Mouse (Mus musculus) testis, postnatal 14 days (tissue): ENCODE measurements around the gene Sis.

Experiments used
- DNase-seq: peaks from one replicate; pipeline ENCODE4 v3.0.0; 2021; ENCODE audit warnings: low spot score

The Sis gene

GRCm38 (mm10) chr3:72967675-72968074 lies at the start of gene Sis:
Gene Sis, minus strand, starts transcription at chr3:72967863.
- no peak for DNase-seq

DNA sequence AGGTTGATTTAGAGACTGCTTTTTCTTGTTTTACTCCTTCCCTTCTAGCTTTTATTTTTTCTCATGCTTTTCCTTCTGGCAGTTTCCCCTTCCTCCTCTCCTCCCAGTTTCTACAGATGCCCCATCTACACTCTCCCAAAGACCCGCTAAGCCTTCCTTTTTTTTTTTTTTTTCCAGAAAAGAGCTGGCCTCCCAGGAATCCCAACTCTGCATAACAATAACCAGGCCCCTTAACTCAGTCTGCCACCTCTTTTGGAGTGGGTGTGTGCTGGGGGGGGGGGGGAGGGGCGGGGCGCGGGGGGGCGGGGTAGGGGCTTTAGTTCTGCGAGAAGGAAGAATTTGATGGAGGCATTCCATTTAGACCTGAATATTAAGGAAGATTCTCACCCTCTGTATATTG lies 38.4 kb upstream of the Sis start:
- no peak for DNase-seq

DNA sequence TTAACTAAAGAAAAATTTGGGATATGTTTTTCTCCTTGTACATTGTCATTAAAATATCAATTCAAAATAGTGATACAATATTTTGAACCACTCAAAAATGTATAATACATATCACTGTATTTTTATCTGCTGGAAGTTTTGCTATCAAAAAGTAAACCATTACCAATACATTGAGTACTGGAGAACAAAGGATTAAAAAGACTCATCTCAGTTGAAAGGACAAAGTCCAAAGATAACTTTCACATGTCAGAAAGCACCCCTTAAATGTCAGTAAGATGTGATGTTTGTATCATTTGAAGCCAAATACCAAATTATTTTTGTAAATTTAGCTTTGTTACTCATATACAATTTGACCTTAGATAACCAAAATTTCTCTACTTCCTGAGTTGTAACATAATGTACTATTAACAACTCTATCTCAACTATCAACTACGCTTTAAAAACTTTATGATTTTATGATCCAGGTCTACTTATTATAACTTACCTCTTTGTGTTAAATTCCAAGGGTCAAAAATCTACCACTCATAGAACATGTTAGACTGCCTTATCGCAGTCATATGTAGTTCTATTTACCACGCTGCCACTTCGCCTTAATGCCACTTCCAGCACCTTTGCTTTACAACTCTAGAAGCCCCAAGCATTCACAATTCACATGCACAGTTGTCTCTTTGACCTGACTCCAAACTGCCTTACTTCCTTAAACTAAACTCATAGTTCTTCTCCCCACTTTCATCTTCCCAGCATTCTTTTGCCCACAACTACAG lies 35.5 kb upstream of the Sis start:
- DNase-seq, result no peak

- no peak for DNase-seq
Measured at GRCm38 (mm10) chr3:72997517-72997916, 29.9 kb upstream of the Sis start.

DNA sequence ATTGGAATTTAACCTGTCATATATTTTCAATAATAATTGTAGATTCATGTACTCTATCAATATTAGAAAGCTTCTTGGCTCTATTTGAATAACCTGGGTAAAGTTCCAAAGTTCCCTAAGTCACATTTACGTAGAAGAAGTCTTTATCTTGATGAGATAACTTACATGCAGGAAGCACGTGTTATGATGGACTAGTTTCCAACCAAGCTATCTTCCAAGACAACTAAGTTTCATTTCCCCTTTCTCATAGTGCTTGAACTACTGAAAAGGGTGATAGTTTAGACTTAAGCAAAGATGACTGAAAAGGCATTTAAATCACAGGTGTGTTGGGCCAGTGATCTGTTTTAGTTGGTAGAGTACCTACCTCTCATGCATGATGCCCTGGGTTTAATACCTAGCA lies 23.3 kb upstream of the Sis start:
- no peak for DNase-seq

- DNase-seq, result no peak
Measured at GRCm38 (mm10) chr3:72976602-72977001, 8.9 kb upstream of the Sis start.

DNA sequence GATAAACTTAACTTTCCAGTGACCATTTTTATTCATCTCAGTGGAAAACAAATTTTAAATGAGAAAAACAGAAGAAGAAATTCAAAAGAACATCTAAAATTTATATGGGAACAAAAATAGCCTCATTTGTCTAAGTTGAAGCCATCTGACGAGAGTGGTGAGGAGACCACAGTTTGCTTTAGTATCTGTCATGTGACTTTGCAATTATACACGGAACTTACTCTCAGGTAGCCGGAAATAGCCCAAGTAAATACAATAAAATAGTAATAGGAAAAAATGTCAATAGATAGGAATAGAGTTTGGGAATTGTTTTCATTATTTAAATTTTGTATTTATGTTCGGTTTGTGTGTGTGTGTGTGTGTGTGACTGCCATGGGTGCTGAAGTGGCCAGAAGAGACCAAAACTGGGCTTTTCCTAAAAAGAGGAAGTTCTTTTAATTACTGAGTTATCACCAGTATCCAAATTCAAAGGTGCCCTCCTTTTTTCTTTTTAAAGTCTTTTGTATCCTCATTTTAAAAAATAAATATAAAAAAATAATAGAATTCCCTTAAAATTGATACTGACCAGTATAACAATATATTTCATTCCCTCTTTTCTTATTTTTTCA lies 48.6 kb downstream of the Sis start:
- no peak for DNase-seq

- no peak for DNase-seq
Measured at GRCm38 (mm10) chr3:72882501-72882900, 85.2 kb downstream of the Sis start.

- no peak for DNase-seq
Measured at GRCm38 (mm10) chr3:72868141-72868540, 99.5 kb downstream of the Sis start.

DNA sequence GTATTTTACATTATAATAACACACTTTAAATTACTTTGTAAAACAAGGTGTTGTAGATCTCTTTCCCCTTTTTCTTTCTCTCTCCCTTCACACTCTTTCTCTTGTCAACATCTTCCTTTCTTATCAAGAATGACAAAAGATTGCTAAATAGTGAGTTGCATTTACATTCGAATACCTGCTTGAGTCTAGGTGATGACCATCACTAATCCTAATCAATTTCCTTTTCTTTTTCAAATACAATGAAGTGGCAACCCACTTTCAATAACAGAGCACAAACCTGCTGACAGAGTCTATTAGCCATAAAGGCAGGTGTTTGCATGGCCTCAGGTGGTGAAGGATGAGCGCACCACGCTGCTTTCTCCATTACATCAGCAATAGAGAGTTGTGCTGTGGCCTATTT lies 108.9 kb downstream of the Sis start:
- no peak for DNase-seq

DNA sequence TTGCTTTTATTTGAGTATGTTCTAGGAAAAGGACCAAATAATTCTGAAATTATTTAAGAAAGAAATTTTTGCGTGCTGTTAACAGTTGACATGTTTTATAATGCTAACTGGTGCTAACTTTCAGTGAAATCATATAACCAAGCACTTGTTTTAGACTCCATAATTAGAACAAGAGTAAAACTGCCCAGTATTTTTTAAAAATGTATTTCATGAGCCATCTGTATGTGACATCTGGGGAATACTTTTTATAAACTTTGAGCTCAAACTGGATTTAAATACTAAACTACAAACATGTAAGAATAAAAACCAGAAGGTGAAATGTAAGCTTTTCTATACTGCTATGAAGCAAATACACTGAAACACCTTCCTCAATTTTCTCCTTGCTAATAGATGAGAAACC lies 112.3 kb downstream of the Sis start:
- no peak for DNase-seq

DNA sequence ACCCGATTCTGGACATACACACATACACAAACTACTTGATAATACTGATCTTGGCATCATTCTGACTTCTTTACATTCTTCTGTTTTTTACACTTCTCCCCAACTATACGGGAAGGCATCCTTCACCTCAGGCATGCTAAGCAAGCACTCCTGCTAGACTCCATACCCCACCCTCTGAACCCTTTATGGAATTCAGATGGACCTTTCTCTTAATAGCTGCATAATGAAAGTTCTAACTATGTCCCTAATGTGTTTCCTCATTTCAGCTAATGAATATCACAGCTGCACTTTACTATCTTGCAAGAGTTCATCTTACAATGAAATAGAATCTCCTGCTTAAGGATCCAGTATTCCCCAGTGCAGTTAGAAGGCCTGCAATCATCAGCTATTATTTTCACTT lies 127.0 kb downstream of the Sis start:
- no peak for DNase-seq
